Mouse (Mus musculus) liver, embryonic 16.5 days (tissue): ENCODE data around the gene Ddx24. TPM values are rescaled to one million over a fixed set of nuclear protein-coding genes. Genes with fewer than 3 reads are reported as not detected.

Source experiments
- ATAC-seq: fragments of 200-750 bp; cut with Nextera tagmentation; 2 replicates; pipeline ENCODE4 v1.8.0; 2017; ENCODE audit warnings: low read depth, mild to moderate bottlenecking, moderate number of reproducible peaks, moderate library complexity
- H3K27ac ChIP-seq: fragments of 300-500 bp; sonication (generic); 2 replicates; pipeline ENCODE4 v1.5.1; 2014; ENCODE audit warnings: mild to moderate bottlenecking, low read length
- H3K27me3 ChIP-seq: fragments of 300-500 bp; sonication (generic); 2 replicates; pipeline ENCODE4 v1.6.1; 2014; ENCODE audit warnings: low read depth, low read length, mixed read lengths; ENCODE audit not compliant: control insufficient read depth, insufficient read depth
- H3K36me3 ChIP-seq: fragments of 300-500 bp; sonication (generic); 2 replicates; pipeline ENCODE4 v1.6.1; 2014; ENCODE audit warnings: mild to moderate bottlenecking; ENCODE audit not compliant: control insufficient read depth, insufficient read depth
- H3K4me1 ChIP-seq: fragments of 300-500 bp; sonication (generic); 2 replicates; pipeline ENCODE4 v1.6.1; 2014; ENCODE audit warnings: low read depth, low read length, mixed read lengths; ENCODE audit not compliant: control insufficient read depth
- H3K4me2 ChIP-seq: fragments of 300-500 bp; sonication (generic); 2 replicates; pipeline ENCODE4 v1.6.1; 2014; ENCODE audit warnings: low read depth, low read length, mixed read lengths
- H3K4me3 ChIP-seq: fragments of 300-500 bp; sonication (generic); 2 replicates; pipeline ENCODE4 v1.5.1; 2014; ENCODE audit warnings: low read depth, mild to moderate bottlenecking, low read length
- H3K9ac ChIP-seq: fragments of 300-500 bp; sonication (generic); 2 replicates; pipeline ENCODE4 v1.6.1; 2014; ENCODE audit warnings: low read depth, low read length
- H3K9me3 ChIP-seq: fragments of 300-500 bp; sonication (generic); replicated peaks from 2 replicates; pipeline ENCODE4 v1.6.1; 2016; ENCODE audit warnings: low read length; ENCODE audit not compliant: control insufficient read depth
- WGBS: fragments of 180-500 bp; shearing (Covaris S2); extraction: QIAGEN DNeasy Blood & Tissue Kit; methylation state at CpG from one replicate; pipeline ENCODE4 v1.1.7; 2014; ENCODE audit not compliant: insufficient replicate concordance; 5-methylcytosine and 5-hydroxymethylcytosine counted together
- polyA plus RNA-seq: library from polyadenylated mRNA; unstranded; fragments of >200 nt; fragmentation: Nextera tagmentation; extraction: Ambion mirVana; gene quantifications from 2 replicates; pipeline ENCODE4 v1.2.1, GENCODE M21; 2015

Gene Ddx24
- polyA plus RNA-seq, 1 experiment from 2014 or later: 33.8 TPM

DNA sequence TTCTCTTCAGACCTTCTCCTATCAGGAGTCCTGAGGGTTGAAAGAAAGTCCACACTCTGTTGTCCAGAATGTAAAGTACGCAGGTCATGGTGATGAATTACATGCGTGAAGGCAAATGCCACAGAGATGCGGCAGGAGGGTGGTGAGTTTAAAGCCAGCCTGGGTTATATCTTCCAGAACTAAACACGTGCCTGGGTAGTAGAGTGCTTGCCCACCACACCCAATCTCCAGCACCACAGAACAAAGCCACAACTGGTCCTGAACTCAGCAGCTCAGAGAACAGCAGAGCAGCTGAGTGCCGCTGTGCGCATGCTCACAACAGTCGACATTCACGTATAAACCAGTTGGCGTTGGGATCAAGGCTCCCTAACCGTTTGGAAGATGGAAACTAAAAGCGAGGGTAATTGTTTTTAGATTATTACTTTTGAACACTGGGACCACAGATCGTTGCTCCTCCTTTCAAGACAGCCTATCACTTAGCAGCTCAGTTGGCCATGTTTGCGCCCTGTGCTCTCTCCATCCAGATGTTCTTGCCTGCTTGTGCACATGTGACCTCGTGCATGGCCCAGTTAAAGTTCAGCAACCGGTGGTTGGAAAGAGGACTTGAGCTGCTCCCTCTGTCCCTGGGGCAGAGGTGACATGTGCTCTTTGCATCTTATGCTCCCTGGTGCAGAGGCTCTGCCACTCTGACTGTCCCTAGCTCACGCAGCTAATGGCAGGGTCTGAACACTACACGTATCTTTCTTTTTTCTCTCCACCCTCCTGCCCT lies 63.9 kb downstream of the Ddx24 start:
- ATAC-seq: no peak
- 72% methylated on average over 17 of the region's 17 CpGs for WGBS
- no peak overlapping the region for H3K4me3 ChIP-seq

GRCm38 (mm10) chr12:103360812-103361211 lies 64.8 kb downstream of the Ddx24 start:
- no peak for ATAC-seq
- 54% methylated on average over 8 of the region's 8 CpGs for WGBS
- Histone ChIP-seq H3K9me3 (no peaks in the 10 kb centered on the region), H3K27me3 (no peaks in the 10 kb centered on the region), H3K27ac (no peak overlapping the region), H3K4me1 (no peaks in the 10 kb centered on the region), H3K9ac (no peak overlapping the region), H3K4me2 (no peak overlapping the region), H3K36me3 (no peaks in the 10 kb centered on the region), H3K4me3 (no peak overlapping the region)

More for the DNA sequence above, 63.9 kb downstream of the Ddx24 start:
- Histone ChIP-seq H3K9ac (no peak overlapping the region), H3K4me1 (no peaks in the 10 kb centered on the region), H3K4me2 (no peak overlapping the region), H3K27me3 (no peaks in the 10 kb centered on the region), H3K27ac (no peak overlapping the region), H3K36me3 (no peaks in the 10 kb centered on the region), H3K9me3 (no peaks in the 10 kb centered on the region)

DNA sequence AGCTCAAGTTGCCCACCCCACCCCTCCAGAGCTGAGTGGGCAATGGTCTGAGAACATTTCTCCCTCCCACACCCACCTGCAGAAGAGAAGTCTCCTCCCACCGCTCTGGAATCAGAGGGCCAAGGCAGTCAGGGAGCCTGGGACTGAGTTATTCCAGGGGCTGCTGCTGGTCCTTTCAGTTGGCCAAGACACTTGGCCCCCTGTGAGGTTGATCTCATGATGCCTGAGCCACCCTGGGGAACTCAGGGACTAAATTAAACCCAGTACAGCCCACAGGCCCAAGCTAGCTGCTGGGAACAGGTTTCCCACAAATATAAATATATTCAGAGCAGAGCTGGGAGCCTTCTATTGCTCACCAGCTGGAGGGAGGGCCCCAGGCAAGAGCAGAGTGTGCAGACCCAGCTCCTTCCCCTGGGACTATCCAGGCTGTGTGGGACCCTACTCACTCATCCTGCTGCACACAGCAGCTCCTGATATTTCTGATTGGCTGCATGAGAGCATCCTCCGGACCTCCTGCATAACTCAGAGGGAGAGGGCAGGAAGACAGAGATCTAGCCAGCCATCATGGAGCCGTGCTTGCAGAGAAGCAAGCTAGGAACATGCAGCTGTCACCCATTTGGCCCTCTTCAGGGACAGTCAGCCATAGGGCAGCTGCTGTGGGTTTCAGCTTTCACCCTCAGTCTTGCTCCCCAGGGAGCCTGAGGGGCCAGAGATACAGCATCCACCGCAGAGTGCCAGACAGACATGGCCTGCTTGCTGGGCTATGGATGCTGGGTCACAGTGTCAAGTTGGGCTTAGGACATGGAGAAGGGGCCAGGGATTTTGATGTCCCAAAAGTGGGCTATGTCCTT lies 66.5 kb downstream of the Ddx24 start:
- Histone ChIP-seq H3K36me3 (no peaks in the 10 kb centered on the region), H3K4me2 (no peak overlapping the region), H3K27ac (no peak overlapping the region), H3K27me3 (no peaks in the 10 kb centered on the region), H3K4me3 (no peak overlapping the region), H3K4me1 (no peaks in the 10 kb centered on the region), H3K9ac (no peak overlapping the region), H3K9me3 (no peaks in the 10 kb centered on the region)
- WGBS: 58% methylated on average over 4 of the region's 4 CpGs
- no peak for ATAC-seq

DNA sequence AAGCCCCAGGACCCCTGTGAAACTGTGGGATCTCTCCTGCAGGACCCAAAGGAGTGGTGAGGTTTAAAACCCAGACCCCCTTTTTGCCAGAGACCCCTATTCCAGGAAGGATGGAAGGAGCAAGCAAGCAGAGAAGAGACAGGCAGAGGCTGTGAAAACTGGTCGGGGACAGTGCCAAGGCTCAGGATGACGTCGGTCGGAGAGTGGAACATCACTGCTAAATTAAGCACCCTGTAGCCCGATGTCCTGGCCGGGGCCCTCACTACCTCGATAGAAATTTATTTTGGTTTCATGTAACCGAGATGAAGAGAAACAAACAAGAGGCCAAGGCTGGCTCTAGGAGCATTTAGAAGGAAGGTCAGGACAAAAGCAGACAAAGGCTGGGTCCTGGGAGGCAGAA lies 67.4 kb downstream of the Ddx24 start:
- Histone ChIP-seq H3K36me3 (no peaks in the 10 kb centered on the region), H3K4me2 (no peak overlapping the region), H3K27ac (no peak overlapping the region), H3K27me3 (no peaks in the 10 kb centered on the region), H3K9ac (no peak overlapping the region), H3K4me1 (no peaks in the 10 kb centered on the region), H3K4me3 (no peak overlapping the region), H3K9me3 (no peaks in the 10 kb centered on the region)
- ATAC-seq: no peak
- WGBS: 63% methylated on average over 8 of the region's 8 CpGs

Other genes with a start within 250 kb of the Ddx24 start
- gene Prima1, start 183.7 kb downstream of the Ddx24 start, polyA plus RNA-seq: not detected in 2 replicates
- not detected in 2 replicates for gene Fam181a, start 114.9 kb downstream of the Ddx24 start, polyA plus RNA-seq
- gene Asb2, start 69.8 kb downstream of the Ddx24 start, polyA plus RNA-seq: 3.8 and 4.5 TPM in 2 replicates
- 29.4 and 31.4 TPM in 2 replicates for gene Otub2, start 37.1 kb downstream of the Ddx24 start, polyA plus RNA-seq
- gene 9330161L09Rik, start 18.0 kb downstream of the Ddx24 start, polyA plus RNA-seq: 0.11 TPM in 1 of 2 replicates, not detected in the other
- 16.2 and 20.8 TPM in 2 replicates for gene Ifi27, start 8.4 kb upstream of the Ddx24 start, polyA plus RNA-seq
- 8.1 and 9.6 TPM in 2 replicates for gene Ifi27l2a, start 17.9 kb upstream of the Ddx24 start, polyA plus RNA-seq
- gene Ifi27l2b, start 31.4 kb upstream of the Ddx24 start, polyA plus RNA-seq: 0.31 TPM in 1 of 2 replicates, not detected in the other
- 1.5 and 1.6 TPM in 2 replicates for gene Ppp4r4, start 106.5 kb upstream of the Ddx24 start, polyA plus RNA-seq
- 47.0 and 51.0 TPM in 2 replicates for gene Serpina10, start 205.6 kb upstream of the Ddx24 start, polyA plus RNA-seq
- 1,299 and 1,398 TPM in 2 replicates for gene Serpina6, start 231.4 kb upstream of the Ddx24 start, polyA plus RNA-seq